Mouse (Mus musculus): ENCODE measurements around the gene Gm16867. TPM values are rescaled to one million over a fixed set of nuclear protein-coding genes. Genes with fewer than 3 reads are reported as not detected.

Gm16867 gene
- not detected in 2 replicates for polyA plus RNA-seq (2015; fragmentation: Nextera tagmentation; extraction: Ambion mirVana)

GRCm38 (mm10) chr14:69503174-69503573 lies at the start of gene Gm16867:
Gene Gm16867, minus strand, starts transcription at chr14:69503362.

GRCm38 (mm10) chr14:69512449-69512848 lies 9.3 kb upstream of the Gm16867 start, which contains the start of gene Gm27179:
Gene Gm27179, minus strand, starts transcription at chr14:69512549.

Other genes starting within 250 kb of the Gm16867 start
- not detected in 2 replicates for gene Synb, start 209.1 kb downstream of the Gm16867 start, polyA plus RNA-seq (2015; fragmentation: Nextera tagmentation; extraction: Ambion mirVana)
- gene Gm27179, start 9.2 kb upstream of the Gm16867 start, polyA plus RNA-seq (2015; fragmentation: Nextera tagmentation; extraction: Ambion mirVana) = not detected in 2 replicates
- 15.0 and 29.4 TPM in 2 replicates for gene Entpd4b, start 52.1 kb upstream of the Gm16867 start, polyA plus RNA-seq (2015; fragmentation: Nextera tagmentation; extraction: Ambion mirVana)